Mouse (Mus musculus): ENCODE measurements around the gene Lmf1. TPM values are rescaled to one million over a fixed set of nuclear protein-coding genes. Genes with fewer than 3 reads are reported as not detected.

Lmf1 gene
- polyA plus RNA-seq, 1 experiment from 2014 or later, result 18.8 TPM

GRCm38 (mm10) chr17:25623441-25623840, 44.6 kb downstream of the Lmf1 start:
- 89% methylated on average over 4 of the region's 4 CpGs for WGBS
- no peak overlapping the region for H3K9ac ChIP-seq (ENCODE audit: low read length)
- DNase-seq (ENCODE audit: low spot score) (no peak), ATAC-seq (no peak)
- no peak overlapping the region for H3K27ac ChIP-seq (ENCODE audit: low read depth, low read length)
- no peak overlapping the region for H3K4me2 ChIP-seq (ENCODE audit: low read length)
- H3K9me3 ChIP-seq (replicated peaks; ENCODE audit: control insufficient read depth, low read length), result no peaks in the 10 kb centered on the region
- H3K4me3 ChIP-seq (ENCODE audit: low read depth, low read length), result no peak overlapping the region
- H3K36me3 ChIP-seq (ENCODE audit: control insufficient read depth, insufficient read depth, low read length), result no peaks in the 10 kb centered on the region
- H3K4me1 ChIP-seq (ENCODE audit: control insufficient read depth, insufficient read depth, low read length), result peaks cover 27% of the 10 kb centered on the region
- H3K27me3 ChIP-seq (replicated peaks; ENCODE audit: control insufficient read depth, insufficient read depth, low read length), result no peaks in the 10 kb centered on the region

DNA sequence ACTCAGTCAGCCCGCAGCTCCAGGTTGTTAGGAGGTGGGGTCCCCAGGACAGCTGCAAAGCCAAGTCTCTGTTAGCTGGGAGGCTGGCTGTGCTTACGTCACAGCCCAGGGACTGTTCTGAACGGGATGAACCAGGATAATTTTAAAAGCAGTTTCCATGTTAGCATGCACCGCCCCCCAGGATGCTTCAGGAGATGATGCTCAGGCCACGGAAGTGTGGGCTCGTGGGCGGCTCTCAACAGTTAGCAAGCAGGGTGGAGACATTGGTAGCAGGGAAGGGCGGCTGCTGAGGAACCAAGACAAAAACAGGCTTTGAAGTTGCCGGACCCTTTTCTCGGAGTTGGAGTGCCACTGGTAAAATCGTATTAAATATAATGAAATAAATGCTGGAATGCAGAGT, 45.0 kb downstream of the Lmf1 start:
- 76% methylated on average over 11 of the region's 11 CpGs for WGBS
- H3K27me3 ChIP-seq (replicated peaks; ENCODE audit: control insufficient read depth, insufficient read depth, low read length), result no peaks in the 10 kb centered on the region
- H3K4me1 ChIP-seq (ENCODE audit: control insufficient read depth, insufficient read depth, low read length), result peaks cover 22% of the 10 kb centered on the region
- H3K4me3 ChIP-seq (ENCODE audit: low read depth, low read length), result no peak overlapping the region
- H3K9me3 ChIP-seq (replicated peaks; ENCODE audit: control insufficient read depth, low read length), result no peaks in the 10 kb centered on the region
- no peak for DNase-seq (ENCODE audit: low spot score)
- no peaks in the 10 kb centered on the region for H3K36me3 ChIP-seq (ENCODE audit: control insufficient read depth, insufficient read depth, low read length)
- no peak overlapping the region for H3K9ac ChIP-seq (ENCODE audit: low read length)
- ATAC-seq, result no peak
- no peak overlapping the region for H3K4me2 ChIP-seq (ENCODE audit: low read length)
- no peak overlapping the region for H3K27ac ChIP-seq (ENCODE audit: low read depth, low read length)

DNA sequence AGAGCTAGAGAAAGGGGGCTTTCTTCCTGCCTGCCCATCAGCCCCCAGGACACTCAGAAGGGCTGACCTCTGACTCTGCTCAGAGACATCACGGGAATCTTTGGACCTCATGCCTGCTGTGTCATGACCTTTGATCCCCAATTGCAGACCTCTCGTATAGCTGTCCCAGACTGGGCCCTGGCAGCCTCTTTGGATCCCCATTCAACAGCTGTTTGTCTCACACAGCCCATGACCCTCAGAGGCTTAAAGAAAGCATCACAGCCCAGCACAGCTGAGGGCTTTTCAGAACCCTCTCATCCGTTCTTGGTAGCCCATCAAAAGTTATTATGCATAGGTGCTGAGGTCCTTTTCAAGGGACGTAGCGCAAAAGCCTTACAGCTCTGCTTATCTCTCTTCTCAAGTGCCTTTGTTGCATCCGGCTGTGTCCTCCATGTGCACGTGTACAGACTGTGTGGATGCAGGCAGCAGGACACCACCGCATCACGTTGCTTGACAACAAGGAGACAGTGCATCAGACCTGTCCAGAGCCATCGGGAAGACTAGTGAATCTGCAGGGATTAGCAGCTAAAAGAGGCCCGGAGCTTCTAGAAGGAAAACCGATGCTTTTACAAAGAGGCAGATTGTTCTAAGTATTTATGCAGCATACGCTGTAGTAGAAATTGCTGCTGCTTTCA, 45.7 kb downstream of the Lmf1 start:
- no peaks in the 10 kb centered on the region for H3K27me3 ChIP-seq (replicated peaks; ENCODE audit: control insufficient read depth, insufficient read depth, low read length)
- ATAC-seq, result no peak

DNA sequence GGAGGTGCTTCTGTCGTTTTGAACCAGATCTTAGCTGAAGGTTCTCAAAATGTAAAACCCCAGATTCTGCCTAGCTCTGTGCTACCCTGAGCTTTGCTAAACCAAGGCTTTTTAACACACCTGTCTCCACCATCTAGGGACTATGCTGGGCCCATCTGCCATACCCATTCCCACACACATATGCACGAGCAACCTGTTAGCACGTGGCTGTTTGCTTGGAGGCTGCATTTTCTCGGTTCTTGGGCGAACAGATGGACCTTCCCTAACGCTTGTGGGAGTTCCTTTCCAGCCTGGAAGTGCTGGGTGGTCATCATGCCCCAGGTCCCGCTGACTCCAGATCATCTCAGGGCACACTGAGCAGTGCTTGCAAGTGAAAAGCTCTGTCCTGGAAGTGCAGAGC, 46.4 kb downstream of the Lmf1 start:
- DNase-seq (ENCODE audit: low spot score) (no peak), ATAC-seq (peak; percentile 18; the same call in 1 of the 2 replicates)
- Histone ChIP-seq H3K4me1 (ENCODE audit: control insufficient read depth, insufficient read depth, low read length) (peaks cover 17% of the 10 kb centered on the region), H3K36me3 (ENCODE audit: control insufficient read depth, insufficient read depth, low read length) (no peaks in the 10 kb centered on the region), H3K4me2 (ENCODE audit: low read length) (no peak overlapping the region), H3K27me3 (replicated peaks; ENCODE audit: control insufficient read depth, insufficient read depth, low read length) (no peaks in the 10 kb centered on the region), H3K9ac (ENCODE audit: low read length) (no peak overlapping the region), H3K4me3 (ENCODE audit: low read depth, low read length) (no peak overlapping the region), H3K9me3 (replicated peaks; ENCODE audit: control insufficient read depth, low read length) (no peaks in the 10 kb centered on the region), H3K27ac (ENCODE audit: low read depth, low read length) (no peak overlapping the region)
- 83% methylated on average over 7 of the region's 7 CpGs for WGBS

More for the DNA sequence above, 45.7 kb downstream of the Lmf1 start:
- 63% methylated on average over 13 of the region's 13 CpGs for WGBS
- Histone ChIP-seq H3K4me1 (ENCODE audit: control insufficient read depth, insufficient read depth, low read length) (peaks cover 18% of the 10 kb centered on the region), H3K4me3 (ENCODE audit: low read depth, low read length) (no peak overlapping the region), H3K36me3 (ENCODE audit: control insufficient read depth, insufficient read depth, low read length) (no peaks in the 10 kb centered on the region), H3K27ac (ENCODE audit: low read depth, low read length) (0 out of 2 replicates have a peak overlapping the region, but pooled peaks have one; percentile 55), H3K4me2 (ENCODE audit: low read length) (no peak overlapping the region), H3K9me3 (replicated peaks; ENCODE audit: control insufficient read depth, low read length) (no peaks in the 10 kb centered on the region), H3K9ac (ENCODE audit: low read length) (no peak overlapping the region)
- DNase-seq (ENCODE audit: low spot score), result no peak

DNA sequence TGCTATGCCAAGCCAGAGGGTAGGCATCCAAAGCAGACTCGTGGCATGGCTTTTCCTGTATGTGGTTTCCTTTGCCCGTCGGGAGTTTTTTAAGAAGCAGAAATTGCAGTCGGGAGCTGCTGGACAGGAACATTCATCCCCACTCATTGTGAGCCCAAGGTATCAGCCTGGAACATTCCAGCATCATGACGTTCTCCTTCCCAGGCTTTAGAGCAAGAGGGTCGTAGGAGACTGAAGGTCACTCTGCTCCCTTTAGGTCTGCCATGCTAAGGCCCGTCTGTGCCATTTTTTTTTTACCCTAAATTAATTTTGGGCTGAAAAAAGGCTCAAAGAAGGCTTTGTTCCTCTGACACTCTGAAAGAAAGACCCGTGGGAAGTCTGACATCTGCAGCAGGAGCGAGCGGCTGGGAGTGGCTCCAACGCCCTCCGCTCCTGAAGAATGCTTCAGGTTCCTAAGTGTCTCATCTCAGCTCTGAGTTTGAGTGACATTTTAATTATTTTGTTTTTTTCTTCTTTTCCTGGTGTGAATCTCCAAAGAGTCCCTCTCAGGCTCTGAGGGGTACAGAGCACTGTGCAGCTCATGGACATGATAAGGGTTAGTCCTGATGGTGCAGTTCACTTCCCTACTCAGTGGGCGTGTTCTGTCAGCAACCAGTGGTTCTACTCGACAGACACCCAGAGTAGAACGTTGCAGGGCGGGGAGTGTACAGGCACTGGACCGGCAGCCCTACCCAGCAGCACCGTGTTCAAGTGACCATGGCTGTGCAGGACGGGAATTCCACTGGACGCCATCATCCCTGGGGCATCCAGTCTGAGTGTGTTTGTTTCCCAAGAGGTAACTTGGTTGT, 47.5 kb downstream of the Lmf1 start:
- DNase-seq (ENCODE audit: low spot score) (no peak), ATAC-seq (peak; percentile 32; the same call in 1 of the 2 replicates)
- no peaks in the 10 kb centered on the region for H3K9me3 ChIP-seq (replicated peaks; ENCODE audit: control insufficient read depth, low read length)
- H3K4me3 ChIP-seq (ENCODE audit: low read depth, low read length), result no peak overlapping the region
- H3K4me1 ChIP-seq (ENCODE audit: control insufficient read depth, insufficient read depth, low read length), result peaks cover 17% of the 10 kb centered on the region
- H3K27me3 ChIP-seq (replicated peaks; ENCODE audit: control insufficient read depth, insufficient read depth, low read length), result no peaks in the 10 kb centered on the region
- no peak overlapping the region for H3K27ac ChIP-seq (ENCODE audit: low read depth, low read length)
- no peaks in the 10 kb centered on the region for H3K36me3 ChIP-seq (ENCODE audit: control insufficient read depth, insufficient read depth, low read length)
- no peak overlapping the region for H3K9ac ChIP-seq (ENCODE audit: low read length)
- H3K4me2 ChIP-seq (ENCODE audit: low read length), result no peak overlapping the region
- 53% methylated on average over 20 of the region's 20 CpGs for WGBS

- ATAC-seq (no peak), DNase-seq (ENCODE audit: low spot score) (no peak)
- no peak overlapping the region for H3K9ac ChIP-seq (ENCODE audit: low read length)
- H3K27ac ChIP-seq (ENCODE audit: low read depth, low read length), result no peak overlapping the region
- no peaks in the 10 kb centered on the region for H3K27me3 ChIP-seq (replicated peaks; ENCODE audit: control insufficient read depth, insufficient read depth, low read length)
- H3K4me2 ChIP-seq (ENCODE audit: low read length), result no peak overlapping the region
- no peak overlapping the region for H3K4me3 ChIP-seq (ENCODE audit: low read depth, low read length)
- H3K9me3 ChIP-seq (replicated peaks; ENCODE audit: control insufficient read depth, low read length), result no peaks in the 10 kb centered on the region
- peaks cover 2% of the 10 kb centered on the region; the same call in 1 of the 2 replicates for H3K36me3 ChIP-seq (ENCODE audit: control insufficient read depth, insufficient read depth, low read length)
- WGBS, result 89% methylated on average over 5 of the region's 5 CpGs
- H3K4me1 ChIP-seq (ENCODE audit: control insufficient read depth, insufficient read depth, low read length), result peaks cover 25% of the 10 kb centered on the region
Observed at GRCm38 (mm10) chr17:25630313-25630712, 51.4 kb downstream of the Lmf1 start.

GRCm38 (mm10) chr17:25634070-25634469, 55.2 kb downstream of the Lmf1 start:
- H3K4me3 ChIP-seq (ENCODE audit: low read depth, low read length), result no peak overlapping the region
- no peaks in the 10 kb centered on the region for H3K27me3 ChIP-seq (replicated peaks; ENCODE audit: control insufficient read depth, insufficient read depth, low read length)
- H3K27ac ChIP-seq (ENCODE audit: low read depth, low read length), result no peak overlapping the region
- H3K4me2 ChIP-seq (ENCODE audit: low read length), result no peak overlapping the region
- peaks cover 12% of the 10 kb centered on the region for H3K4me1 ChIP-seq (ENCODE audit: control insufficient read depth, insufficient read depth, low read length)
- H3K9ac ChIP-seq (ENCODE audit: low read length), result no peak overlapping the region
- 55% methylated on average over 10 of the region's 10 CpGs for WGBS
- DNase-seq (ENCODE audit: low spot score) (peak; percentile 66), ATAC-seq (peak; percentile 29; the same call in 1 of the 2 replicates)
- no peaks in the 10 kb centered on the region for H3K9me3 ChIP-seq (replicated peaks; ENCODE audit: control insufficient read depth, low read length)
- peaks cover 2% of the 10 kb centered on the region; the same call in 1 of the 2 replicates for H3K36me3 ChIP-seq (ENCODE audit: control insufficient read depth, insufficient read depth, low read length)

GRCm38 (mm10) chr17:25635387-25635786, 56.5 kb downstream of the Lmf1 start:
- no peaks in the 10 kb centered on the region for H3K9me3 ChIP-seq (replicated peaks; ENCODE audit: control insufficient read depth, low read length)
- WGBS, result 47% methylated on average over 8 of the region's 8 CpGs
- H3K9ac ChIP-seq (ENCODE audit: low read length), result no peak overlapping the region
- no peak overlapping the region for H3K4me3 ChIP-seq (ENCODE audit: low read depth, low read length)
- H3K36me3 ChIP-seq (ENCODE audit: control insufficient read depth, insufficient read depth, low read length), result peaks cover 2% of the 10 kb centered on the region; the same call in 1 of the 2 replicates
- no peaks in the 10 kb centered on the region for H3K27me3 ChIP-seq (replicated peaks; ENCODE audit: control insufficient read depth, insufficient read depth, low read length)
- H3K4me2 ChIP-seq (ENCODE audit: low read length), result no peak overlapping the region
- DNase-seq (ENCODE audit: low spot score) (no peak), ATAC-seq (no peak)
- H3K27ac ChIP-seq (ENCODE audit: low read depth, low read length), result peak overlapping the region; percentile 22; the same call in 1 of the 2 replicates
- H3K4me1 ChIP-seq (ENCODE audit: control insufficient read depth, insufficient read depth, low read length), result peaks cover 15% of the 10 kb centered on the region

Data from forebrain, embryonic 14.5 days (tissue).